Mouse (Mus musculus) heart, postnatal 0 days (tissue): ENCODE measurements around the gene Tcf12.

Source experiments
- CTCF ChIP-seq: IDR thresholded peaks from 2 replicates; pipeline ENCODE4 v1.5.1; 2016; ENCODE audit warnings: antibody characterized with exemption, control low read depth, low read depth
- EP300 ChIP-seq: IDR thresholded peaks from 2 replicates; pipeline ENCODE4 v1.6.1; 2016; ENCODE audit warnings: antibody characterized with exemption, low read depth

GRCm38 (mm10) chr9:71830994-71831393 is 280.7 kb downstream of the Tcf12 start:
- TF ChIP-seq CTCF (no peak), EP300 (no peak)
